Mouse (Mus musculus) adrenal gland, adult 18-20 months (tissue): ENCODE measurements around the gene Rab31. TPM values are rescaled to one million over a fixed set of nuclear protein-coding genes. Genes with fewer than 3 reads are reported as not detected.
A peak's percentile ranks its signal among the peaks of the same experiment; 100 is the strongest.

Experiments
- DNase-seq, 2 experiments: peaks; one replicate each; pipeline ENCODE4 v3.0.0; 2021 to 2022; ENCODE audit warnings: low spot score in 2 of 2
- total RNA-seq, 2 experiments: library from RNA; stranded (reverse); gene quantifications; 1 replicate in 1 of 2; 2 replicates in 1 of 2; pipeline ENCODE4 v1.2.3; 2021

Gene Rab31
- total RNA-seq, 2 experiments from 2014 or later: 29.5 to 42.4 TPM

DNA sequence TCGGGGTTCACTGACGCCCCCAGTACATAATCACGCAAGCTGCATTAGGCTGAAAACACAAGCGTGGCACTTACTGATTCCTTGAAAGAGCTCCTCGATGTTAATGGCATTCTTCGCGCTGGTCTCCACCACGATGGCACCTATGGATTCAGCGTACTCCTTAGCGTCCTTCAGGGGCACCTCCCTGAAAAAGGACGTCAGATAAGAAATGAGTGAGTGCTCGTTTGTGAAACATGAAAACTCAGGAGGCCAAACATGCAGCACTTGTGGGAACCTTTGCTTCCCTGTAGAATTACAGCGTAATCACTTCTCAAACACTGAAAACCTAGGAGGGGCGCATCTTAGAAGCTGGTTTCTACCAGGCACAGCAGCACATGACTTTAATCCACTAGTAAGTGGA, 104.8 kb downstream of the Rab31 start:
- DNase-seq: no peak

DNA sequence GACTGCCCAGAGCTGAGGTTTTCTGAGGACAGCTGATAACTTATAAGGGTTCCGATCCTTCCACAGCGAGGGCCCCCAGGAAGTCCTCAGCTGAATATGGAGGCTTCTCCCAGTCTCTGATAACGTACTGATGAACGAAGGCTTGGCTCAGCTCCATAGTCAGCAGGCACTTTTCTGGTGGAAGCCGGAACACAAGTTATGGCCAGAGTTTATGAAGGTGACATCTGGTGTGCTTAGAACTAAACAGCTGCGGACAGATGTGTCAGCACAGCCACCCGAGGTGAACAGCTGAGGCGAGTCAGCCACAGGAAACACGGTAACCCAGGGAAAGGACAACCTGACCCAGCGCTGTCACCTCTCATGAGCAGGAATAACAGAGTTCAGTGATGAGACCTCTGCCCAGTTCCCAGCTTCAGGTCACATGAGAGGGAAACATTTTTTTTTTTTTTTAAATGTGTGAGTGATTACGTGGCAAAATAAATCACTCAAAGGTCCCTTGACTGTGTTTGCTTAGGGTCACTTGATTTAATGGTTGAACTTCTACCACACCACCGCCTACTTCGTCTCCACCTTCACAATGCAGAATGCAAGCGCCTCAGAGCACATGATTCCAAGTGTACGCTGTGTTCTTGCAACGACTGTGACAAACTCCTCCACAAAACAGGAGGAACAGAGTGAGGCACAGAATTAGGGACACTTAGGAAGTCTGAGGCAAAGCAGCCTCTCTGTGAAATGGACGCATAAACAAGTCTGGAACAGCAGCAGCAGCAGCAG, 106.0 kb downstream of the Rab31 start:
- DNase-seq: no peak

DNA sequence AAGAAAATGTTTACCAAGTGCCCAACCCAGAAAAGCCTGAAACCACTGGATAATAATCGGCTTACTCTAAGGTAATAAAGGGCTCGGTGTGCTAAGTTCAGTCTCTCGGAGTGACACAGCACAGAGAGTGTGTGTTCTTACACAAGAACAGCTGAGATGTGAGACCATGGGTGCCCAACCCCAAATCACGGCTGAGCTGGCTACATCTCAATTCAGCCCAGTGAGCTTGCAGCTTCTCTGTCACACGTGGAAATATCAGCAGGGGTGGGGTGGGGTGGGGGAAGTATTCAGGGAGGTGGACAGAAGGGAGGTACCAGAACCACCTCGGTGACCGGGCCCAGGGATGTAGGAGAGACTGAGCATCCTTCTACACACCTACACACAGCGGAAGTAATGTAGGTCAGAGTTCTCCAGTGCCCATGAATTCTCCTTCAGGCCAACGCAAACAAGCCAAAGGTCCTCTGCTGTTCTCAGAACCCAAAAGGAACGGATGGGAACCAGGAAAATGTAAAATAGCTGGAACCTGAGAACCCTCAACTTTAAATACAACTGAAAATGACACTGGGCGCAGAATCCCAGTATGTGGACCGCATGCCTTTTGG, 106.7 kb downstream of the Rab31 start:
- DNase-seq: no peak

DNA sequence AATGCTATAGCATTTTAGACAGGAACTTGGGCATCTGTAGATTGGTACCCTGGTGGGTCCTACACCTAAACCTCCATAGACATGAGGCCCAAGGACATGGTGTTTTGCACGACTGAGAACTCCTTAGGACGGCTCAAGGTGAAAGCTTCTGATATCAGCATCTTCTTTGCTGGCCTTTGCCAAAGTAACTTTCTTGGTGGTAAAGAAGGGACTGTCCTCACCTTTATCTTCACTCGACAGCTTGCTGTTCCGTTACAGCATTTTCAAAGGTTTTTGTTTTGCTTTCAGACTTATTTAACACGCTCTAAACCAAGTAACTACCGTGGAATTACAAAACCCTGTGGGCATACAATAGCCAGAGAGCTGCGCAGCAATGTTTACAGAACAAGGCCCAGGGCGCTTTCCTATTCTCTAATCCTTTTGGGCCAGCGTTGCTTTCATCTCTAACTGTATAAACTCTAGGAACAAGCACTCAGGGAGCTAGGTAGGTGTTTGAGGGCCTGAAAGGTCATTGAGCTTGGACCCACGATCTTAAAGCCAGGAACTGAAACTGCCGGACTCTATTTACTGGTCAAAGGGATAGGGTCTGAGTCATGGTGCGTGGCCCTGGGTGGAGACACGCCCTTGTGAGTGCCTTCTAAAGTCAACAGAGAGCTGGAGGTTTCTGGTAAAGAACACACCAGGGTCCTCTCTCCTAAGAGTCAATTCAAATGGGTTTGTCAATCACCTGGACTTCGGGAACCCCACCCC, 109.0 kb downstream of the Rab31 start:
- DNase-seq: no peak

DNA sequence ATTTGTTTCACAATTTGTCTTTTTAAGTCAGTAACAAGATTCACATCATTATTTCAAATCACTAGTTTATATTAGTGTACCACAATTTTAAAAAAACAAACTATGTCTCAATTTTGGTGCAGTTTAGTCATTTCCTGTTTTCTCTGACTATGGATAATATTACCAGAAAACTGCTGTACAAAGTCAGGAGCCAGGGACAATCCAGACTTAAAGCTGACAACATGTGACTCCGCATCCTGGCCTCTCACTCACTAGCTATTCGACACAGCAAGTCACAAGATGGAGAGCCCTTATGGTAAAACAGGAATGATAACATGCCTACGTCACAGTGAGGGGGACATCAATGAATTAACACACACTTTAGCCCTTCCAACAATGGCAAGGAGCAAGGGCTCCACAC, 109.9 kb downstream of the Rab31 start:
- no peak for DNase-seq

DNA sequence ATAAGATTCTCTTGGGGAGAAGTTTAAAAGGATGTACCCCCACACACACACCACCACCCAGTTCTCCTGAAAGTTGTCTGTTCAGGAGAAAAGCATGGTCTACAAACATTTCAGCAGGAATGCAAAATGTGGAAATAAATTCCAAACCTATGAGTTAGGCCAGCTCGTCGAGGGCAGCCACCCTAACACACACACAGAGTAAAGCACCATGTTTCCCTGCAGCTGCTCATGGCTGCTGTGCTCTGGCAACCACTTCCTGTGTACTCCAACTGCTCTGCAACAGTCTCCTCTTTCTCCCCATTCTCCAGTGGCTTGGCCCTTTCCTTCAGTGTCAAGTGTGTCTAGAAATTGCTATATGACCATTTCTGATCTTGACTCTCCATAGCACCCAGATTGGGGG, 114.1 kb downstream of the Rab31 start:
- no peak for DNase-seq

DNA sequence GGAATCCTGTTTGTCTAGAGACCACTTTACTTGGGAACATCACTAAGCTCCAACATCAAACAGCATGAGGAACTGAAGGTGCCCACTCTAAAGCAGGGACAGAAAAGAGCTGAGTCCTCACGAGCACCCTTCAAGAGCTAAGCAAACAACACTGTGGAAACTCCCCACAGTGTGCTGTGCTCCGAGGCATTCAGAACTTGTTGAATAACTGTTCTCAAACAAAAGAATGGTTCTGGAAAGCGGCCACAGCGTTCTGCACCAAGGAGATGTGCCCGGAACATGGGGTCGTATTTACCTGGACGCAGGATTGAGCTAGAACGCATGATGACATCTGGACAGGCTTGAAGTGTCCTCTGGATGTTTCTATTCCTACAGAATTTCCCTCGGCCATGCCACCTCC, 114.6 kb downstream of the Rab31 start:
- DNase-seq: no peak

DNA sequence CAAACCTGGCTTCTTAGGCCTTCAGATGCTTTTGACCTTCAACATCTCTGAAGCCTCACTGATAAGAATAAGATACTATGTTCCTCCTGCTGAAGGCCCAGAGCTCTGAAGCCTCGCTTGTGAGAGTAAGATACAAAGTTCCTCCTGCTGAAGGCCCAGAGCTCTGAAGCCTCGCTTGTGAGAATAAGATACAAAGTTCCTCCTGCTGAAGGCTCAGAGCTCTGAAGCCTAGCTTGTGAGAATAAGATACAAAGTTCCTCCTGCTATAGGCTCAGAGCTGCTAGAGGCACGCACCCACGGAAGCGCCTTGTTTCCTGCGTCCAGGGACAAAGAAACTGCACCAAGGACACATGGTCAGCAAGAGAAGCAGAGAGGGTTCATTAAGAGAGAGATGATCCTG, 115.8 kb downstream of the Rab31 start:
- no peak for DNase-seq

DNA sequence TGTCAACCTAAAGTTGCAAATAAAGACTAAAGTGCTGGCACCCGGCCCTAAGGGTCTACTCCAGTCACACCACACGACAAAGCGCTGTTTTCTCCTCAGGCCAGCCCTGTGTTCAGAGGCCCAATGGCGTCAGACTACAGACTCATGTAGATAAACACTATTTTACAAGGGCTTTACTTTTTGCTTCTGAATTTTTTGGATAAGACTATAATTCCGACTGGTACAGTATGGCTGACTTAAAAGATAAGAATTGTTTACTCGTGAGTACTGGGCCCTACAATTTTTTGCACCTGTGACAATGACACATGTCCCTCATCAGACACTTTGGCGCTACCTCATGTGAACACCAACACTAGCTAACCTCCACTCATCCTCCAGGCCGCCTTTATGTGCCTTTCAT, 116.5 kb downstream of the Rab31 start:
- no peak for DNase-seq

DNA sequence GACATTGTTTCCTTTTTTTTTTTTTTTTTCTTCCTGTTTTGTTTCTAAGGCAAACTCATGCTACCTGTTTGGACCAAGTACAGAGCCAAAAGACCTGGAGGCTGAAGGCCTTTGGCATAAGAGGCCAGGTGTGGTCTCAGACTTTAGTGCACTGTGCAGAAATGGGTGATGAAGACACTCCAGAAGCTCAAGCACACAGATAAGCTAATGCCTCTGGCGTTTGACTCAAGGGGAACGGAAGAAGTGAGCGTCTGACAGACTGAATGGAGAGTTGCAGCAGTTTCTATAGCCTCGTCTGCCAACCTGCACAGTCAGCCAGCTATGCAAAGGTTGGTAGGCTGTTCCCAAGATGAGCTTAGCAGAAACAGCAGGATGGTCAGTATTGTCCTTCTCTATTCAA, 116.9 kb downstream of the Rab31 start:
- DNase-seq: no peak

DNA sequence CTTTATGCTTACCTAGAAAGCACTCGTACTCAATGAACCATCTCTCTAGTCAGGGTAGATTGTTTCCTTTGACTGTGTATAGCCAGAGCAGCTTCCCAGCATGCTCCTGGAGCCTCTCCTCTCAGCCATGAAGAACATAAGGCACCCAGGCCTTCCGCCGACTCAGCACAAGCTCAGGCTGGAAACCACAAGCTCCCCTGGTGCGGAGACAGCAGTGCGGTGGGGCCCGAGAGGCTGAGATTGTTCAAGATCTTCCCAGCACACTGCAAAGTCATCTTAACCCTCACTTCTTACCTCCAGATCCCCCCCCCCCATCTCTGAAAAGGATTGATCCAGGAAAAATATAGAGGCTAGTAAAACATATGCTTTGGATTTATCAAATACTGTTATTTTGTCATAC, 122.0 kb downstream of the Rab31 start:
- DNase-seq: no peak

DNA sequence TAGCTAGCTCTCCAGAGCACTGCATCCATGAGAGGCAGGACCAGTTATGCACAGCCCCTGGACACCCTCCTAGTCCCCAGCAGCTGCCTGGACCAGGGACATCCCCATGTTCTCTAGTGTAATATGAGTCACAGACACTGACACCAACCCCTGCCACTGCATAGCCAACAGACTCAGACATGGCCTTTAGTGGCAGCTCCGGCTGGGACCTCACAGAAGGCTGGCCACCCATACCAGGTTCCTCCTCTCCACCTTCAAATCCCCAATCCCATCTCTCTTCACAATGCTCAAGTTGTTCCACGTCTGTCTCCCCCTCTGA, 123.4 kb downstream of the Rab31 start:
- DNase-seq: peak in 1 of 2 experiments; percentile 22

DNA sequence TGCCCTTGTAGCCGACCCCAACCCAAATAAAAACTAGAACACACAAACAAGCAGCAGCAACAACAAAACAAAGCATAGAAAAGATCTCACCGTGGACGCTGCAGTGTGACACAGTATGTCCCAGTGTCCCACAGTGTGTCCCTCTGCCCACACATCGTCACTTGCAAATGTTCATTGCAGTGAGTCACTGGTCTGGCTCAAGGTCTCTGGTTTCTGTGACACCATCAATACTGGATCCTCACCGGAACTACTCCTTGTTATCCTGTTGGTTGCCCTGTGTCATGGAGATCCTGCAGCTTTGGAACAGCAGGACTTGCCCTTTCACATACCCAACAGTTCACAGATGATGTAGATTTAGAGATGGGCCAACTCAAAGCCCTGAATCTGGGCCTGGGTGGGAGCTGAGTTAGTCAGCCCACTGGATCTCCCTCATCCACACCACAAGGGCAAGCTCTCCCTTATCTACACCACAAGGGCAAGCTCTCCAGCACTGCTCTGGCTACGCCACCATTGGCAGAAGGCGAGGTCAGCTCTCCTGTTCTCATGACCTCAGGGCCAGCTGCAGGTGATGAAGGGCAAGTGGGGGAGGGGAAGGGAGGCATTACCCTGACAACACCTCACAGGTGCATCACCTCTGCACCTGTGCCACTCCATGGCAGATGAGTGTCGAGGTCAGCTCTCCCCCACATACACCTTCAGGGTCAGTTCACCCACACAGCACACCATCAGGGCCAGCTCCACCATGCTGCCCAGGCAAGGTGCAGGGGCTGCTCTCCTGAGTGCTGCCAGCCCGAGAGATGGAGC, 124.0 kb downstream of the Rab31 start:
- peak; percentile 40 to 64 for DNase-seq

DNA sequence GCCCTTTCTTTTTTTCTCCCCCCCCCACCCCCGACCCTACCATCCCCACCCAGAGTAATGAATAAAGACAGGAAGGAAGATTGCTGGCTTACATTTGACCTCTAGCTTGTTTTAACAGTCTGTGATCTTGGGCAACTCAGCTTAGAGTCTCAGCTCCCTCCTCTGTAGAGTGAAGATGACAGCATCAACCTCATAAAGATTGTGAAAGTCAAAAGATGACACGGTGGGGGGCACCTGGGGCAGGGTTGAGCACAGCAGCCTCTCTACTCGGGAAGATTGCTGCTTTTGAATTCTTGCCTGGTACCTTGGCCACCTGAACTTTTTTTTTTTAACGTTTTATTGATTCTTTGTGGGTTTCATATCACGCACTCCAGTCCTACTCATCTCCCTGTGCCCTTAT, 124.6 kb downstream of the Rab31 start:
- DNase-seq: no peak

DNA sequence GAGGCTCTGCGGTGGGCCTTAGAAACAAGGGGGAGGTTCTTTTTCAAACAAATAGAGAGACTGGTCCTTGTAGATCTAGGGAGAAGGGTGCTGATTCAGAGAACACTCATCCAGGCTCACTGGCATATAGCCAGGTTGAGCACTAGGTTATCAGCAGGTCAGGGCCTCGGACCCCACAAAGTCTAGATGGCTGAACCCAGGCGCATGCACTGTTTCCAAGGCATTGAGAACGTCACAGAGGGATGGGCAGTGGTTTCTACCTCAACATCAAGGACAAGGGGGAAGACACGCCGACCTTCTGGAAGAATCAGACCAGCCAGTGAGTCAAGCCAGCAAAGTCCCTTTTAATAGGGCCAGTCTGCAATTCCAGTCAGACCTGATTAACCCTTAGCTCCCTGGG, 125.3 kb downstream of the Rab31 start:
- DNase-seq: peak; percentile 50 to 70

DNA sequence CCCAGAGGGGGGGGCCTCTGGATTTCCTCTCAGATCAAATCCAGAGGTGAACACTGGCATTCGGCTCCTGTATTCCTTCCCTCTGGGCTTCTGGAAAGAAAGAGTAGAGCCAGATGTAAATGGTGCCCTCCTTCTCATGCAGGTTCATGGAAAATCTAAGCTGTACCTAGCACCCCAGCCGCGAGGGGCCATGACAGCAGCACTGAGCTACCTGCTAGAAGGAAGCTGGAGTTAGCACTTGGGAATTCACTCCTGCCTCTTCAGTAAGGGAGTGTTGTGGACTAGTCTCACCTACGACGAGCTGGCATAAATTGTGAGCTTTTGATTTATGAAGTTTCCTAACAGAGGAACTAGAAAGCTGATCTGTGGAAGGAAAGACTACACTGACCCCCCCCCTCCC, 129.0 kb downstream of the Rab31 start:
- DNase-seq: no peak

DNA sequence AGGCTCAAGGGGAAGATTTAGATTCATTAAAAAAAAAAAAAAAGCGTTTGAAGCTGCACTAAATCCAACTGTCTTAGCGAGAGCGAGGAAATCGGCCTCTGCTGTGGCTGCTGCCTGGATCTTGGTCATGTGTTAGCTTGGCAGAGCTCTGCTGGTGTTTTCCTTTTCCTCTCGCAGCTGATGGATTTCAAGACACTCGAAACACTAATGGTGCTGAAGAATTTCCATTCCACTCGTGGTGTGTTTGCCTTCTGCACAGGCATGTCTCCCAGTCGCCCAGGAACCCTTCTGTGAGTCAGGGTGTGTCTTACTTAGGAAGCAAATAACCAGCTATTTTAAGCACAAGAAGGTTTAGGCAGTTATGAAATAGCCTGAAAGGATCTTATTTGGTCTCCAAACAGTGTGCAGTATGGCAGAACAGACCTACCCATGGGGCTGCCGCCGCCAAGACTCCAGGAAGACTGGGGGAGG, 129.5 kb downstream of the Rab31 start:
- no peak for DNase-seq

DNA sequence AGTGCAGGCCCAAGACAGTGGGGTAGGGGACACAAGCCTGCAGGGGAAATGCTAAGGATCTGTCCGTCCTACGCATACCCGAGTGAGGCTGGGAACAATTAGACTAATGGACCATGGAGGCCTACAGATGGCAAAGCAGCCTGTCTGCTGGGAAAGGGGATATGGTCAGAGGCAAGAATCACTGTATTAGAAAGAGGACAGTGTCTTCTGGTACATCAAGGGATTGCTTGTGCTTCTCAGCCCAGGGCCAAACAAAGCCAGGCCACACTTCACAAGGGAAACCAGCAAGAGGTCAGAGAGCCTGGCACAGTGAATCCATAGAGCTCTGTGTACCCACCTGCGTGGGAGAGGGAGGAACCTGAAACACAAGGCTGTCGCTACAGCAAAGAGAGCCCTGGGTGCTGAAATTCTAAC, 130.0 kb downstream of the Rab31 start:
- no peak for DNase-seq

DNA sequence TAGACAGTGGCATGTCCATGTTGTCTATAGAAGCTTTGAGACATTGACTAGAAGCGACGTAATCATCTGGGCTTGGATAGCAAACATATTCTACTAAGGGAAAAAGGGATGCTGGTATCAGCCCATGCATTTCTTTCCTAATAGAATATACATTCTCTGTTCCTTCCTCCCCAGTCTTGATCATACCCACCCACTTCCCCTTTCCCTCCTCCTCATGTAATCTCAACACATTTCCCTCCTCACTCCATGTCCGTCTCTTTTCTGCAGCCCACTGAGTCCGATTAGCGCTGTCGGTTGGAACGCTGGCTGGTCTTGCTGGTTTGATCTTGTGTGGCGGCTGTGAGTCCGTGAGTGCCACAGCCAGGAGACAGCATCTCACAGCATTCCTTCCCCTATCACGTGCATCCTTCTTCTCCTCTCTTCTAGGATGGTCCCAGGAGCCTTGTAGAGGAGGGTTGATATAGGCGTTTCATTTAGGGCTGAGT, 130.8 kb downstream of the Rab31 start, which contains the start of gene Txndc2:
Txndc2 (minus strand) TSS at position 435 of the 485 bp plus-strand sequence.
- no peak for DNase-seq

DNA sequence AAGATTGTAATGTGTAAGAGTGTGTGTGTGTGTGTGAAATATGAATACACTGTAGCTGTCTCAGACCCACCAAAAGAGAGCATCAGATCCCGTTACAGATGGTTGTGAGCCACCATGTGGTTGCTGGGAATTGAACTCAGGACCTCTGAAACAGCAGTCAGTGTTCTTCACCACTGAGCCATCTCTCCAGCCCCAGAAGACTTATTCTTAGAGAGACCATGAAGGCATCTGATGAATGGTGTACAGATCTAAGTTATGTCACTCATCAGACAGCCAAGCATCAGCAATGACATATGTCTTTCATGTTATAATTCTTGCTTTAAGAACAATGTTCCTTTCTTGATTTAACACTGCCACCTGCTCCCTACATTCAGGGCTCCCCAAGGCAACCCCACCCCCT, 133.4 kb downstream of the Rab31 start:
- no peak for DNase-seq

DNA sequence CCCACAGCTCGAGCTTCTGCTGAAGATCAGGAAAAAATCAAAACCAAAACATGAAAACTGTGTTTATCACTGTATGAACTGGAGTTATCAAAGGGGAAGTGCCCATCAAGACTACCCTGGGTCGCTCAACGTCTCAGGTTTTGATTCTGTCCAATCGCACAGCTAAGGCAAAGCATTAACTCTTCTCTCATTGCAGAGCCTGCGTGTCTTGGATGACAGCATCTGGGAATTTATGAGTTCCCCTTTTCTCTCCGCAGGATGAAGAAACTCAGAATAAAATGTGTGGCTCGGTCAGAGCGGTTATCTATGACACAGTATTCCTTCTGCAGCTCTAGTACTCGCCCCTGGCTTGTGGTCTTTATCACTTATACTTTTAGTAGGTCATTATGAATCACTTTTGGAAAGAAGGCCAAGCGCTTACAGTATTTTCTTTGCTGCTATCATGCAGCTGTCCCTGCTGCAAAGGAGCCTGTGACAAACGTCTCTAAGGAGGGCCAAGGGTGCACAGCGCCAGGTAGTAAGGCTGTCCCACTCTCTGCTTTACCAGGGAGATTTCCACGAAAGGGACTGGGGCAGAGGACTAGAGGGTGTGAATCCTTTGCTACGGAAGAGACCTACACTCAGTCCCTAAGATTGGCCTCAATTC, 136.7 kb downstream of the Rab31 start:
- DNase-seq: no peak
